Comparison of ENCODE assay signal across 28 mouse cellular contexts in genomic region chr9:100488969-100489368, GRCm38 (mm10). TPM values are rescaled to one million over a fixed set of nuclear protein-coding genes. Genes with fewer than 3 reads are reported as not detected.
DNase-seq lines count a peak whose midpoint lies in the region; ATAC-seq and TF ChIP-seq lines count a peak whose summit lies in the region.
"Had no signal": no experiment of that assay in that cellular context is flagged by ENCODE, and none has a peak within 500 bp of the region (broad histone marks: within the 10 kb centered on the region; RNA-seq: fewer than 3 reads in every experiment).

No protein-coding gene starts in this region.

- no peak for DNase-seq in heart, adult 2 months
- DNase-seq in heart, postnatal 4 days = no peak
- no peak for DNase-seq in lung, postnatal 0 days (ENCODE audit: low spot score)
- DNase-seq in lung, postnatal 10 days = no peak
- DNase-seq in cerebellum, adult 11 months = no peak
- DNase-seq: adrenal gland, postnatal 14 days; cerebellum, adult 9-11 months; forebrain, postnatal 0 days; gastrocnemius, postnatal 25 days; kidney, adult 18-20 months; kidney, postnatal 10 days; lung, adult 18-20 months; right cerebral cortex, postnatal 4 days; thymus, adult 2 months had no signal

- no peaks in the 10 kb centered on the region for H3K9me3 ChIP-seq in lung, postnatal 0 days (ENCODE audit: low read length)
- H3K9me3 ChIP-seq: embryonic facial prominence, embryonic 10.5 days; heart, embryonic 13.5 days; hindbrain, embryonic 10.5 days; limb, embryonic 12.5 days; liver, embryonic 12.5 days; midbrain, embryonic 15.5 days; neural tube, embryonic 13.5 days; stomach, embryonic 15.5 days had no signal

- H3K4me1 ChIP-seq in heart, adult 2 months (ENCODE audit: control insufficient read depth, insufficient read depth, low read length) = peaks cover 14% of the 10 kb centered on the region
- peaks cover 13% of the 10 kb centered on the region; the same call in 1 of the 2 replicates for H3K4me1 ChIP-seq in lung, postnatal 0 days (ENCODE audit: insufficient read depth, low read depth, low read length)
- H3K4me1 ChIP-seq: hindbrain, embryonic 10.5 days; limb, embryonic 12.5 days; midbrain, embryonic 15.5 days; neural tube, embryonic 13.5 days had no signal

- H3K27ac ChIP-seq in heart, adult 2 months = peak overlapping the region; percentile 53
- peak overlapping the region; percentile 32; the same call in 1 of the 2 replicates for H3K27ac ChIP-seq in lung, postnatal 0 days (ENCODE audit: low read length)
- H3K27ac ChIP-seq: embryonic facial prominence, embryonic 10.5 days; heart, embryonic 13.5 days; hindbrain, embryonic 10.5 days; hindbrain, postnatal 0 days; layer of hippocampus, adult 2 months; limb, embryonic 12.5 days; liver, embryonic 12.5 days; midbrain, embryonic 15.5 days; neural tube, embryonic 13.5 days had no signal

- TF ChIP-seq EP300 in heart, adult 2 months (IDR thresholded peaks at IDR 0.05; ENCODE audit: insufficient read depth, low read depth, low read length) = no peak
- TF ChIP-seq EP300 in lung, postnatal 0 days (IDR thresholded peaks at IDR 0.05) = no peak

- no peak overlapping the region for H3K9ac ChIP-seq in heart, adult 2 months (ENCODE audit: low read depth, low read length)
- no peak overlapping the region for H3K9ac ChIP-seq in lung, postnatal 0 days (replicated peaks; ENCODE audit: low read depth)
- H3K9ac ChIP-seq: forebrain, postnatal 0 days; heart, embryonic 13.5 days; limb, embryonic 12.5 days; liver, embryonic 12.5 days; midbrain, embryonic 15.5 days; neural tube, embryonic 13.5 days; stomach, embryonic 15.5 days had no signal

- no peak overlapping the region for H3K4me3 ChIP-seq in heart, adult 2 months
- no peak overlapping the region for H3K4me3 ChIP-seq in lung, postnatal 0 days (ENCODE audit: low read depth, low read length)
- H3K4me3 ChIP-seq: embryonic facial prominence, embryonic 10.5 days; heart, embryonic 13.5 days; hindbrain, embryonic 10.5 days; layer of hippocampus, adult 2 months; limb, embryonic 12.5 days; liver, embryonic 12.5 days; midbrain, embryonic 15.5 days; myocyte; neural tube, embryonic 13.5 days; stomach, embryonic 15.5 days had no signal

- H3K36me3 ChIP-seq in heart, adult 2 months (ENCODE audit: control insufficient read depth, insufficient read depth, low read length) = peaks cover 53% of the 10 kb centered on the region
- H3K36me3 ChIP-seq in lung, postnatal 0 days (ENCODE audit: insufficient read depth, low read length) = no peaks in the 10 kb centered on the region
- H3K36me3 ChIP-seq: midbrain, embryonic 15.5 days; neural tube, embryonic 13.5 days; stomach, embryonic 15.5 days had no signal

- TF ChIP-seq POLR2A in heart, adult 2 months (IDR thresholded peaks at IDR 0.05; ENCODE audit: insufficient read depth, low read depth, low read length) = no peak

- no peak overlapping the region for H3K4me2 ChIP-seq in lung, postnatal 0 days (replicated peaks; ENCODE audit: low read depth, low read length)
- H3K4me2 ChIP-seq: heart, embryonic 13.5 days; limb, embryonic 12.5 days; liver, embryonic 12.5 days; midbrain, embryonic 15.5 days; neural tube, embryonic 13.5 days; stomach, embryonic 15.5 days had no signal

- no peaks in the 10 kb centered on the region for H3K27me3 ChIP-seq in heart, adult 2 months (ENCODE audit: control insufficient read depth, insufficient read depth, low read length)
- no peaks in the 10 kb centered on the region for H3K27me3 ChIP-seq in lung, postnatal 0 days (replicated peaks; ENCODE audit: insufficient read depth, low read length)
- H3K27me3 ChIP-seq: heart, embryonic 13.5 days; limb, embryonic 12.5 days; liver, embryonic 12.5 days; midbrain, embryonic 15.5 days; neural tube, embryonic 13.5 days; stomach, embryonic 15.5 days had no signal

- 0 out of 2 replicates have a peak, but pooled peaks cover 2% of the 10 kb centered on the region for H3K79me2 ChIP-seq in heart, adult 2 months (replicated peaks; ENCODE audit: control insufficient read depth, insufficient read depth, low read length)

- intact Hi-C loops in heart, adult 2 months (cut with DNase I) = loop anchor here (1.0 kb wide), 1 partner anchor 18 kb away; no protein-coding TSS in a partner anchor

- no peak for ATAC-seq in lung, postnatal 0 days
- ATAC-seq in megakaryocyte progenitor cell, adult 5-6 weeks (replicated peaks; ENCODE audit: poor library complexity) = 0 out of 2 replicates have a peak, but pooled peaks have one; percentile 34
- ATAC-seq in erythroid progenitor cell, adult 5-6 weeks (replicated peaks; ENCODE audit: low FRiP score, poor library complexity, severe bottlenecking) = no peak
- ATAC-seq: CD4-positive, CD25-positive, alpha-beta regulatory T cell, adult 4 months; forebrain, postnatal 0 days; hindbrain, postnatal 0 days; liver, embryonic 12.5 days; midbrain, embryonic 15.5 days had no signal

- no peak for TF ChIP-seq CTCF in heart, adult 2 months (IDR thresholded peaks at IDR 0.05)
- no peak for TF ChIP-seq CTCF in lung, postnatal 0 days (IDR thresholded peaks at IDR 0.05)

- WGBS in heart, adult 2 months = 81% methylated on average over 6 of the region's 6 CpGs
- 89% methylated on average over 6 of the region's 6 CpGs for WGBS in lung, postnatal 0 days

RNA-seq across cellular contexts. Expression of gene Il20rb, which starts 2.4 kb away (rescaled TPM):
- 1 to 10 TPM in 1 of 2 experiments, under 1 TPM in 1; 0.86 to 1.6 TPM for total RNA-seq in heart, adult 2 months (2021)
- polyA plus RNA-seq in heart, adult 2 months (2012; rRNA removed) = 1.7 and 2.0 TPM in 2 replicates
- total RNA-seq in heart, postnatal 4 days (2021) = 1 to 10 TPM; 4.3 TPM
- 1.9 and 2.2 TPM in 2 replicates for polyA plus RNA-seq in lung, postnatal 0 days (2015; fragmentation: Nextera tagmentation; extraction: Ambion mirVana)
- 0.94 and 1.1 TPM in 2 replicates for total RNA-seq in megakaryocyte progenitor cell, adult 5-6 weeks (2015)
- 1.7 TPM in 2 replicates for total RNA-seq in megakaryocyte progenitor cell, adult 5-6 weeks (2017)
- not detected in 2 replicates for total RNA-seq in erythroid progenitor cell, adult 5-6 weeks (2015; ENCODE audit: low replicate concordance)
- total RNA-seq in erythroid progenitor cell, adult 5-6 weeks (2017; ENCODE audit: low replicate concordance) = 0.64 TPM in 1 of 2 replicates, not detected in the other

RNA-seq across cellular contexts. Expression of gene Nck1, which starts 57.0 kb away (rescaled TPM):
- total RNA-seq in heart, adult 2 months (2021) = 10 to 100 TPM; 41.7 to 47.5 TPM
- 7.0 and 19.6 TPM in 2 replicates for polyA plus RNA-seq in heart, adult 2 months (2012; rRNA removed)
- 10 to 100 TPM; 41.7 to 52.3 TPM for total RNA-seq in heart, postnatal 4 days (2021)
- polyA plus RNA-seq in lung, postnatal 0 days (2015; fragmentation: Nextera tagmentation; extraction: Ambion mirVana) = 77.9 and 87.8 TPM in 2 replicates
- total RNA-seq in megakaryocyte progenitor cell, adult 5-6 weeks (2015) = 46.4 and 46.7 TPM in 2 replicates
- 54.4 and 56.5 TPM in 2 replicates for total RNA-seq in megakaryocyte progenitor cell, adult 5-6 weeks (2017)
- 20.5 and 21.3 TPM in 2 replicates for total RNA-seq in erythroid progenitor cell, adult 5-6 weeks (2015; ENCODE audit: low replicate concordance)
- 20.2 and 43.7 TPM in 2 replicates for total RNA-seq in erythroid progenitor cell, adult 5-6 weeks (2017; ENCODE audit: low replicate concordance)
